Mouse (Mus musculus): ENCODE data around the gene Mdfi. TPM values are rescaled to one million over a fixed set of nuclear protein-coding genes. Genes with fewer than 3 reads are reported as not detected.

Gene Mdfi
- polyA plus RNA-seq, 1 experiment from 2014 or later = 32.0 TPM

- Histone ChIP-seq H3K27ac (ENCODE audit: low read length) (no peak overlapping the region), H3K36me3 (ENCODE audit: control insufficient read depth, insufficient read depth, low read length) (no peaks in the 10 kb centered on the region), H3K9ac (replicated peaks; ENCODE audit: low read depth, low read length) (no peak overlapping the region), H3K4me2 (replicated peaks; ENCODE audit: low read depth, low read length) (no peak overlapping the region), H3K27me3 (ENCODE audit: control insufficient read depth, insufficient read depth, low read length) (no peaks in the 10 kb centered on the region), H3K9me3 (ENCODE audit: control insufficient read depth, low read depth, low read length) (no peaks in the 10 kb centered on the region), H3K4me3 (ENCODE audit: low read depth, low read length) (no peak overlapping the region), H3K4me1 (ENCODE audit: control insufficient read depth, insufficient read depth, low read length) (peaks cover 18% of the 10 kb centered on the region)
- 93% methylated on average over 4 of the region's 4 CpGs for WGBS
- no peak for ATAC-seq (ENCODE audit: insufficient number of reproducible peaks, insufficient read depth, low FRiP score, low read depth)
Measured at GRCm38 (mm10) chr17:47803662-47804061, 30.8 kb downstream of the Mdfi start.

GRCm38 (mm10) chr17:47802806-47803205, 31.7 kb downstream of the Mdfi start:
- H3K4me3 ChIP-seq (ENCODE audit: low read depth, low read length) = no peak overlapping the region
- peaks cover 18% of the 10 kb centered on the region for H3K4me1 ChIP-seq (ENCODE audit: control insufficient read depth, insufficient read depth, low read length)
- no peaks in the 10 kb centered on the region for H3K36me3 ChIP-seq (ENCODE audit: control insufficient read depth, insufficient read depth, low read length)
- no peak overlapping the region for H3K4me2 ChIP-seq (replicated peaks; ENCODE audit: low read depth, low read length)
- ATAC-seq (ENCODE audit: insufficient number of reproducible peaks, insufficient read depth, low FRiP score, low read depth) = peak; percentile 47; the same call in 1 of the 2 replicates
- no peak overlapping the region for H3K9ac ChIP-seq (replicated peaks; ENCODE audit: low read depth, low read length)
- no peak overlapping the region for H3K27ac ChIP-seq (ENCODE audit: low read length)
- H3K27me3 ChIP-seq (ENCODE audit: control insufficient read depth, insufficient read depth, low read length) = no peaks in the 10 kb centered on the region
- no peaks in the 10 kb centered on the region for H3K9me3 ChIP-seq (ENCODE audit: control insufficient read depth, low read depth, low read length)
- WGBS = 11% methylated on average over 8 of the region's 8 CpGs

DNA sequence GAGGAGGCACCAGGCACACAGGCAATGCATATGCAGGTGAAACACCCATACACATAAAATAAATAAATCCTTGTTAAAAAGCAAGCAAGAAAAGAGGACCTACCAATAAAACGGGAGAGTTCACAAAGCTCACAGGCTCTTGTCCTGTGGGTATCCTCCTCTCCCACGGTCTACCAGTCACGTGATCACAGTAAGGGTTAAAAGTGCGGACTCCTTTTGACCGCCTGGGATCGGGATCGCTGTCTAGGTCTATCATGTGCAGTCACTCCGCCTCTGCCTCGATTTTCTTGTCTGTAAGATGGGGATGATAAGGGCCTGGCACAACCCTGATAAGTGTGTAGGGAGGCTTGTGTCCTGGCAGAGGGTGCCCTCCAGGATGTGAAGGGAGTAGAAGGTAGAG, 37.1 kb downstream of the Mdfi start:
- 69% methylated on average over 9 of the region's 9 CpGs for WGBS
- H3K4me1 ChIP-seq (ENCODE audit: control insufficient read depth, insufficient read depth, low read length) = 0 out of 2 replicates have a peak, but pooled peaks cover 2% of the 10 kb centered on the region
- no peak for ATAC-seq (ENCODE audit: insufficient number of reproducible peaks, insufficient read depth, low FRiP score, low read depth)

DNA sequence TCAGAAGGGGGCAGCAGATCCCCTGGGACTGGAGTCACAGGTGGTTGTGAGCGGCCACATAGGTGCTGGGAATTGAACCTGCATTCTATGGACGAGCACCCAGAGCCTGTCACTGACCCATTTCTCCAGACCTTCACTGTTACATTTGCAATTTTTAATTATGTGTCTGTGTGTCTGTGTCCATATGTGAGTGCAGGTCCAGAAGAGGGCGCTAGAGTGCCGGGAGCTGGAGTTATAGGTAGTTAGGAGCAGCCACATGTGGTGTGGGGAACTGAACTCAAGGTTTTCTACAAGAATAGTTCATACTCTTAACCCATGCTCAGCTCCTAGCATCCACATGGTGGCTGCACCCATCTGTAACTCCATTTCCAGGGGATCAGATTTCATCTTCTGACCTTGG, 37.5 kb downstream of the Mdfi start:
- Histone ChIP-seq H3K4me1 (ENCODE audit: control insufficient read depth, insufficient read depth, low read length) (peaks cover 6% of the 10 kb centered on the region; the same call in 1 of the 2 replicates), H3K4me3 (ENCODE audit: low read depth, low read length) (no peak overlapping the region), H3K27ac (ENCODE audit: low read length) (no peak overlapping the region), H3K27me3 (ENCODE audit: control insufficient read depth, insufficient read depth, low read length) (no peaks in the 10 kb centered on the region), H3K4me2 (replicated peaks; ENCODE audit: low read depth, low read length) (no peak overlapping the region), H3K9ac (replicated peaks; ENCODE audit: low read depth, low read length) (no peak overlapping the region), H3K36me3 (ENCODE audit: control insufficient read depth, insufficient read depth, low read length) (no peaks in the 10 kb centered on the region), H3K9me3 (ENCODE audit: control insufficient read depth, low read depth, low read length) (no peaks in the 10 kb centered on the region)
- ATAC-seq (ENCODE audit: insufficient number of reproducible peaks, insufficient read depth, low FRiP score, low read depth) = no peak
- 68% methylated on average over 4 of the region's 4 CpGs for WGBS

More for the DNA sequence above, 37.1 kb downstream of the Mdfi start:
- no peaks in the 10 kb centered on the region for H3K9me3 ChIP-seq (ENCODE audit: control insufficient read depth, low read depth, low read length)
- H3K4me2 ChIP-seq (replicated peaks; ENCODE audit: low read depth, low read length) = no peak overlapping the region
- no peak overlapping the region for H3K27ac ChIP-seq (ENCODE audit: low read length)
- no peak overlapping the region for H3K4me3 ChIP-seq (ENCODE audit: low read depth, low read length)
- H3K9ac ChIP-seq (replicated peaks; ENCODE audit: low read depth, low read length) = no peak overlapping the region
- no peaks in the 10 kb centered on the region for H3K36me3 ChIP-seq (ENCODE audit: control insufficient read depth, insufficient read depth, low read length)
- no peaks in the 10 kb centered on the region for H3K27me3 ChIP-seq (ENCODE audit: control insufficient read depth, insufficient read depth, low read length)

DNA sequence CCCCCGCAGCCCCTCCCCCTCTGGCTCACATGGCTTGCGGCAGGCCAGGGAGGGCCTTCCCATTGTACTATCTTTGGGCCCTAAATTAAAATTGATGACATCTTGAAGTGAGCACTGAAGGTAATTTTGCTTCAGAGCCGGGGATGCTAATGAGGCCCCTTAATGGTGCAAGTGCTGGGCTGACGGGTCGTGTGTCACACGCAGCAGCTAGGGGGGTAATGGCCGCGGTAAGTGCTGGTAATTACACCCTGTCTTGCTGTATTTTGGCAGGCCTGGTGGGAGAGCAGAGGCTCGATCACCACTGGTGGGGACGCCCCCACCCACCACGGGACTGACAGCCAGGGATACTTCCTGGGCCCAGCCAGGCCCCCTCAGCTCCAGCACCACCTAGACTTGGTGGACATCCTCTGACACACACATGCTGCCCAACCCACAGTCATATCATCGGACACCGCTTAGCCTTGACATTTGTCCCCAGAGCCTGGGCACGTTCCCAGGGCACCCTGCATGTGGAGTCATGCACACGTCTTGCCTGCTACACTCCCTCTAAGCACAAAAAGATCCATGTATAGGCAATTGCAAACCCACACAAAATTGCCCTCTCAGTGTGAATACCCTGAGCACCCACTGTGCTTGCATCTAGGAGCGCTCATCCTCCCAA, 38.2 kb downstream of the Mdfi start:
- H3K4me2 ChIP-seq (replicated peaks; ENCODE audit: low read depth, low read length) = no peak overlapping the region
- H3K4me3 ChIP-seq (ENCODE audit: low read depth, low read length) = no peak overlapping the region
- ATAC-seq (ENCODE audit: insufficient number of reproducible peaks, insufficient read depth, low FRiP score, low read depth) = no peak
- 52% methylated on average over 16 of the region's 16 CpGs for WGBS
- peaks cover 6% of the 10 kb centered on the region; the same call in 1 of the 2 replicates for H3K4me1 ChIP-seq (ENCODE audit: control insufficient read depth, insufficient read depth, low read length)
- H3K36me3 ChIP-seq (ENCODE audit: control insufficient read depth, insufficient read depth, low read length) = no peaks in the 10 kb centered on the region
- no peaks in the 10 kb centered on the region for H3K27me3 ChIP-seq (ENCODE audit: control insufficient read depth, insufficient read depth, low read length)
- no peak overlapping the region for H3K9ac ChIP-seq (replicated peaks; ENCODE audit: low read depth, low read length)
- no peaks in the 10 kb centered on the region for H3K9me3 ChIP-seq (ENCODE audit: control insufficient read depth, low read depth, low read length)
- H3K27ac ChIP-seq (ENCODE audit: low read length) = no peak overlapping the region

GRCm38 (mm10) chr17:47795446-47795845, 39.0 kb downstream of the Mdfi start:
- H3K4me2 ChIP-seq (replicated peaks; ENCODE audit: low read depth, low read length) = no peak overlapping the region
- H3K4me1 ChIP-seq (ENCODE audit: control insufficient read depth, insufficient read depth, low read length) = peaks cover 6% of the 10 kb centered on the region; the same call in 1 of the 2 replicates
- H3K27me3 ChIP-seq (ENCODE audit: control insufficient read depth, insufficient read depth, low read length) = no peaks in the 10 kb centered on the region
- H3K4me3 ChIP-seq (ENCODE audit: low read depth, low read length) = no peak overlapping the region
- no peak overlapping the region for H3K27ac ChIP-seq (ENCODE audit: low read length)
- H3K36me3 ChIP-seq (ENCODE audit: control insufficient read depth, insufficient read depth, low read length) = no peaks in the 10 kb centered on the region
- H3K9ac ChIP-seq (replicated peaks; ENCODE audit: low read depth, low read length) = no peak overlapping the region
- H3K9me3 ChIP-seq (ENCODE audit: control insufficient read depth, low read depth, low read length) = no peaks in the 10 kb centered on the region
- WGBS = 45% methylated on average over 3 of the region's 3 CpGs
- ATAC-seq (ENCODE audit: insufficient number of reproducible peaks, insufficient read depth, low FRiP score, low read depth) = no peak

GRCm38 (mm10) chr17:47793377-47793776, 41.1 kb downstream of the Mdfi start:
- no peak overlapping the region for H3K27ac ChIP-seq (ENCODE audit: low read length)
- 14% methylated on average over 9 of the region's 9 CpGs for WGBS

GRCm38 (mm10) chr17:47792098-47792863, 42.2 kb downstream of the Mdfi start:
- Histone ChIP-seq H3K27me3 (ENCODE audit: control insufficient read depth, insufficient read depth, low read length) (no peaks in the 10 kb centered on the region), H3K27ac (ENCODE audit: low read length) (no peak overlapping the region), H3K9me3 (ENCODE audit: control insufficient read depth, low read depth, low read length) (no peaks in the 10 kb centered on the region), H3K4me3 (ENCODE audit: low read depth, low read length) (no peak overlapping the region), H3K4me1 (ENCODE audit: control insufficient read depth, insufficient read depth, low read length) (peaks cover 15% of the 10 kb centered on the region), H3K9ac (replicated peaks; ENCODE audit: low read depth, low read length) (no peak overlapping the region), H3K4me2 (replicated peaks; ENCODE audit: low read depth, low read length) (no peak overlapping the region), H3K36me3 (ENCODE audit: control insufficient read depth, insufficient read depth, low read length) (no peaks in the 10 kb centered on the region)
- peak; percentile 34; the same call in 1 of the 2 replicates for ATAC-seq (ENCODE audit: insufficient number of reproducible peaks, insufficient read depth, low FRiP score, low read depth)
- 21% methylated on average over 15 of the region's 15 CpGs for WGBS

More at GRCm38 (mm10) chr17:47793377-47793776, 41.1 kb downstream of the Mdfi start:
- H3K4me3 ChIP-seq (ENCODE audit: low read depth, low read length) = no peak overlapping the region
- ATAC-seq (ENCODE audit: insufficient number of reproducible peaks, insufficient read depth, low FRiP score, low read depth) = peak; percentile 55; the same call in 1 of the 2 replicates
- no peak overlapping the region for H3K9ac ChIP-seq (replicated peaks; ENCODE audit: low read depth, low read length)
- no peaks in the 10 kb centered on the region for H3K27me3 ChIP-seq (ENCODE audit: control insufficient read depth, insufficient read depth, low read length)
- H3K4me2 ChIP-seq (replicated peaks; ENCODE audit: low read depth, low read length) = no peak overlapping the region
- H3K9me3 ChIP-seq (ENCODE audit: control insufficient read depth, low read depth, low read length) = no peaks in the 10 kb centered on the region
- peaks cover 7% of the 10 kb centered on the region for H3K4me1 ChIP-seq (ENCODE audit: control insufficient read depth, insufficient read depth, low read length)
- no peaks in the 10 kb centered on the region for H3K36me3 ChIP-seq (ENCODE audit: control insufficient read depth, insufficient read depth, low read length)
